Mouse (Mus musculus): ENCODE measurements around the gene Ube2l3.

DNA sequence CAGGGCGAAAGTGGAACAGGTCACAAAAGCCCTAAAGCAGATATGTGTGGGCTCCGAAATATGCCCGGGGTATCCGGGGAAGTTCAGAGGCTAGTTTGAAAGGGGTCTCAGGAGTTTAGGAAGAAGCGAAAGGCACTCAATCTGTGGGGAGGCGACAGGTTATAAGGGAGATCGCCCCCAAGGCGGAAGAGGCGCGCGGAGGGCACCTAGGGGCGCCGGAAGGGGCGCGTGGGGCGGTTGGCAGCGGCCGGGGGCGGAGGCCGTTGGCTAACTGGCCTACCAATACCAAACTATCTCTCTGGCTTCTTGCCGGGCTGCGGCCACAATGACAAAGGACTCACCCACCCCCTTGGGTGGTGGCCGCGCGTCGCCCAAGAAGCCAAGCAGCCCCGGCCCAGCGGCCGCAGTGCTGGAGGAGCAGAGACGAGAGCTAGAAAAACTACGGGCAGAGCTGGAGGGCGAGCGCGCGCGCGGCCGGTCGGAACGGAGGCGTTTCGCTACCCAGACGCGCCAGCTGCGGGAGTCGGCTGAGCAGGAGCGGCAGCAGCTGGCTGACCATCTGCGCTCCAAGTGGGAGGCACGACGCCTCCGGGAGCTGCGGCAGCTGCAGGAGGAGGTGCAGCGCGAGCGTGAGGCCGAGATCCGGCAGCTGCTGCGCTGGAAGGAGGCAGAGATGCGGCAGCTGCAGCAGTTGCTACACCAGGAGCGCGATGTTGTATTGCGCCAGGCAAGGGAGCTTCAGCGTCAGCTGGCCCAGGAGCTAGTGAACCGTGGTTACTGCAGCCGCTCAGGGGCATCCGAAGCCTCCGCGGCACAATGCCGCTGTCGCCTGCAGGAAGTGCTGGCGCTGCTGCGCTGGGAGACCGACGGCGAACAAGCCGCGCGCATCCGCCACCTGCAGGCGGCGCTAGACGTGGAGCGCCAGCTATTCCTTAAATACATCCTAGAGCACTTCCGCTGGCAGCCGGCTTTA is 6.2 kb upstream of the Ube2l3 start, which contains the start of gene Rimbp3:
- TF ChIP-seq POLR2A (IDR thresholded peaks at IDR 0.05; ENCODE audit: low read depth, low read length) (no peak), CTCF (conservative IDR thresholded peaks at IDR 0.05; ENCODE audit: insufficient read depth, insufficient read length, low read depth, low read length) (peak; percentile 74)

All from kidney, adult 2 months (tissue).